Mouse (Mus musculus) T-helper 17 cell (primary cell): ENCODE measurements around the gene Mylk.

Experiments
- in situ Hi-C, 2 experiments: fragments of 300-600 bp; cut with MboI, MseI; formaldehyde crosslinking; loops; 1 replicate in 1 of 2; 2 replicates in 1 of 2; pipeline ENCODE4 v1.15.1; 2025; ENCODE audit warnings: high pct_unique_total_duplicates in 2 of 2

Gene Mylk

DNA sequence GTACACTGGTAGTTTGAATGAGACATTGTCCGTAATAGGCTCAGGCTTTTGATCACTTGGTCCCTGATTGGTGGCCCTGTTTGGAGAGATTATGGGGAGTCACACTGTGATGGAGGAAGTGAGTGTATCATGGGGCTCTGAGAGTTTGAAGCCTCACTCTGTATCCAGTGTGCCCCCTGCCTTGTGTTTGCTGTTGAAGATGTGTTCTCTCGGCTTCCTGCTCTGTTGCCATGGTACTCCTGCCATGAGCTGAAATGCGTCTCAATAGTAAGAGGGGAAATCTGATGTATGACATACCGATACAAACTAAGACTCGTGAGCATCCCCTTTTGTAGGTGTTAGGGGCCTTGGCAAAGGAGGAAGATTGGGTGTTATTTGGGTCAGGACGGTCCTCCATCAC is 99.8 kb downstream of the Mylk start:
- in situ Hi-C loops, result no loop called here

DNA sequence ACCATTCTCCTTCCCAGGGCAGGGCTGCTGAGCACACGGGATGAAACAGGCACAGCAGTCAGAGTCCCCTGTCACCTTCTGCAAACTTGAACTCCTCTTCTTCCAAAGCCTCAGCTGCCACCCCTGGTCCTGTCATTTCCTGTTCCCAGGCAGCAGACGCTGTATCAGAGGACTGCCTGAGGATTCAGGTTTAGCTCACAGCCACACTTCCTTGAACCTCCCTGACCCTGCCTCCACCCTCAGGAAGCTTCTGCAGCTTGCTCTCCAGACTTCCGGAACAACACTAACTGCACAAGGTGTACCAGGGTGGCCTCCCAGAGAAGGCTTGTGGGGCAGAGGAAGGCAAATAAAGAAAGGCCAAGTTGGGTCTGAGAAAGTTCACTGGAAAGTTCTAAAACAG is 102.6 kb downstream of the Mylk start:
- in situ Hi-C loops, result no loop called here

DNA sequence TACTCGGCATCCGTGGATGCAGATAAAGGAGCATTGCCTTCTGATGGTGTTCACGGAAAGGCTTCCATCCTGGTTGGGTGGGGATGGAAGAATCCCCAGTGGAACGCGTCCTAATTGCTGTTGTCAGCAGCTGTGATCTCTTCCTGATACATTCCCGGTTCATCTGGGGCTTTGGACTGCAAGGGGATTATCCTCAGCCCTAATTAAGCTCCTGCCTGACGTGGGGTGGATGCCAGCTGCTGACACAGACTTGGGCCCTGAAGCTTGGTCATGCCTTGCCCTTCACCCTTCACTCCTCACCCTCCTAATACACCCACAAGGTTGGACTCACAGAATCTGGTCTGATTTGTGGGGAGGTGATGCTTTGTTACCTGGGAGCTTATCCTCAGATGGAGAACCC is 109.1 kb downstream of the Mylk start:
- in situ Hi-C loops, result no loop called here

DNA sequence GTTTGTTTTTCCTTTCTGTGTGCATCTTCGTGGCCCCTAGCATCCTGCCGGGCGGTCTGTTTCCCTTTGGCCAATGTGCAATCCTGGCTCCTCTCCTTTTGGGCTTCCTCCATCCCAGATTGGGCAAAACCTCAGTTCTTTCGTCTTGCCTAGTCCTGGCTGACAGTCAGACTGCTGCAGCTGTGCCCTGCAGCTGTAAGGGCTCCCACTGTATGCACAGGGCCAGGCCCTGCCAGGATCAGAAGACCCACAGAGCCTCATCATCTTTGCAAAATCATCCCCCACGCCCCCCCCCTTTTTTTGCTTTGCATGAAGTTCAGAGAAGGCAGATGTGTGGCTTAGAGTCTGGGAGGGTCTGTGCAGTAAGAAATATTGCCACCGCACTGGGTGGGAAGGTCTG is 110.1 kb downstream of the Mylk start:
- in situ Hi-C loops, result no loop called here

DNA sequence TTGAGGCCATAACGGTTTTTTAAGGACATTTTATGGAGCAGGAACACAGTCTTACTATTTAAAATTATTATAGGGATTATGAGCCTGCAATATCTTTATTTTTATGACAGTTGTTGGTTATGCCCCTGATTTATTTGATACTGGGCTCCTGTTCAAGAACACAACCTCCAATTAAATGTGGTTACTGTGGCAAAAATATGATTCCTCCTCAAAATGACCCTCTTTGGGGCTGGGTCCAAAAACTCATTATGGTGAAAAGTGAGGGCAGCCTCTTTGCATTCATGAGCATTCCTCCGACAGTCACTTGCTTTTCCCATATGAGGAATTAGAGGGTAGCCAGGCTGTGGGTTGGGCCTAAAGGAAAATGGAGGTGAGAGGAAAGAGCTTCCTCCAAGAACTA is 110.7 kb downstream of the Mylk start:
- in situ Hi-C loops, result no loop called here

DNA sequence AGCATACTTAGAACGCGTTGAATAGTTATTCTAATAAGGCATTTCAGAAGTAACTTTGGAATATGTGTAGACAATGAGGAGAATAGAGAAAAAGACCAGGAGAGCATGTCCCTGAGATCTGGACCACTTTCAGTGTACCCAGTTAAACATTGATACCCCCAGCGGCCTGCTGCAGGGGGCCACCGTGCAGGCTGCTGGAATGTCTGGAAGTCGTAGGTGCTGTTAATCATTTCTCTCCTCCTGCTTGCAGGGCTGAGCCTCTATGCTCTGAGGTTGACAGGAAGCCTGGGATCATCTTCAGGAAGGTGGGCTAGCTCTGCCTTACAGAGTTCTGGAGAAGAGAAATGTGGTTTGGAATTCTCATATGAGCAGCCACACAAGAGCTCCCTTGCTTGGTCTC is 112.6 kb downstream of the Mylk start:
- in situ Hi-C loops, result no loop called here

DNA sequence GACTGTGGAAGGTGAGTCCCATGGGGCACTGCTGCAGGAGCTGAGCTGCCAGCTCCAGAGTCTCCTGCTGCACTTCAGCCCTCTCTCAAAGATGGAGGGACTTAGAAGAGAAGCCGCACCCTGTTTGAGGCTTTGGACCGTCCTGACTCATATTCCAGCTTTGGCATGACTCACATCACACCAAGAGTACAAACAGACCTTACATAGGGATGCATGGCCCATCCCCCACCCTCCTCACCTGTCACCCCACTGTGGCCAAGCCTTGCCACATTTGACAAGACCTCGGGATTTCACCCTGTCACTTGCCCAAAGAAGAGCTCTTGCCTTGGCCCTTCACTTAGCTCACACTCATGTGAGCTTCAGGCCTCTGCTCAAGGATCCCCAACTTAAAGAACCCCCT is 115.8 kb downstream of the Mylk start:
- in situ Hi-C loops, result no loop called here

DNA sequence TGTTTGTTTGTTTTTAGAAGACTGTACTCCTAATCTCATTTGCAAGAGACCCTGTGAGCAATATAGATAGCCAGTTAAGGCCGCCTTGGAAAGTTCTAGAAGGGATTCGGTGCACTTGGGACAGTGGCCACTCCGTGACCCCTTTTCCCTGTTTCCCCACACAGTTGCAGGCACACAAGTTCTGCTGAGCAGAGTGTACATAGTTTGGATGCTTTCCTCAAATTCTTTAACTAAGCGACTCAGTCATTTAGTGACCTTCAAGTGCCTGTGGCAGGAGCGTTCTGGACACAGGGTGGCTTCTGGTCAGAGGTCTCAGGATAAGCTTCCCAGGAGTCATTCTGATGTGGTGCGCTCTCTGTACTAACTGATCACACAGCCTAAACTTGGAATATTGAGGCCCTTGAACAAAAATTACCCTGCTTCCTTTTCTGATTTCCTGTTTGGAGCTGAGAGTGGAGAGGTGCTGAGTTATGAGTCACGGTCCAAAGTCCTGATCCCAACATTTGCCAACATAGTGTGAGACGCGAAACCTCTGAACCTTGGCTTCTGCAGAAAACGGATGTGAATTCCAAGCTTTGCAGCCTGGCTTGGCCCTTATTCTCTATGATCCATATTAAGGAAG is 116.8 kb downstream of the Mylk start:
- in situ Hi-C loops, result no loop called here

DNA sequence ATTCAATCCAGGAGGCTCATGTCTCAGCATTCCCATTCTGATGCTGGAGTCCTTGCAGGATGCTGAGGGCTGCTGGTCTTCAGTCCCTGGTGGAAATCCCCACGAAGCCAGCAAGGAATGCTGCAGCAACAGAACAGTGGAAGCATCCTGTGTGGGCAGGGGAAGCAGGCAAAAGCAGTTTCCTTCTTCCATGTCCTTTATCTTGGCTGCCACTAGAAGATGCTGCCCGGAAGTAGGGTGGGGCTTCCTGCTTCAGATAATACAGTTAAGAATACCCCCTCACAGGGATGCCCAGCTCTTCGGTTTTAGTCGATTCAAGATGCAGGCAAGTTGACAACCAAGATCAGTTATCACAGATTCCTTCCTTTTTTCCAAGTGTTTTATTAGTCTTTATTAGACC is 120.4 kb downstream of the Mylk start:
- in situ Hi-C loops, result no loop called here

DNA sequence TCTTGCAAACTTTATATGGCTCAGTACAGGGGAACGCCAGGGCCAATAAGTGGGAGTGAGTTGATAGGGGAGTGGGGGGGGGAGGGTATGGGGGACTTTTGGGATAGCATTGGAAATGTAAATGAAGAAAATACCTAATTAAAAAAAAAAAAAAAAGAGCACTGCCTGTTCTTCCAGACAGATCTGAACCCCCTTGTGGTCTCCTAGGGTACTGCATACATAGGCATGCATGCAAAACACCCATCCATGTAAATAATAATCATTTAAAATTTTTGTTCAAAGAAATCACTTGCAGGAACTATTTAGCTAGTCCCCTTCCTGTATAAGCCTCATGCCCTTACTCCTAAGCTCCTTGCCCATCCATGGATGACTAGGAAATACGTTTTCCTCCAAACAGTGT is 122.2 kb downstream of the Mylk start:
- in situ Hi-C loops, result no loop called here

DNA sequence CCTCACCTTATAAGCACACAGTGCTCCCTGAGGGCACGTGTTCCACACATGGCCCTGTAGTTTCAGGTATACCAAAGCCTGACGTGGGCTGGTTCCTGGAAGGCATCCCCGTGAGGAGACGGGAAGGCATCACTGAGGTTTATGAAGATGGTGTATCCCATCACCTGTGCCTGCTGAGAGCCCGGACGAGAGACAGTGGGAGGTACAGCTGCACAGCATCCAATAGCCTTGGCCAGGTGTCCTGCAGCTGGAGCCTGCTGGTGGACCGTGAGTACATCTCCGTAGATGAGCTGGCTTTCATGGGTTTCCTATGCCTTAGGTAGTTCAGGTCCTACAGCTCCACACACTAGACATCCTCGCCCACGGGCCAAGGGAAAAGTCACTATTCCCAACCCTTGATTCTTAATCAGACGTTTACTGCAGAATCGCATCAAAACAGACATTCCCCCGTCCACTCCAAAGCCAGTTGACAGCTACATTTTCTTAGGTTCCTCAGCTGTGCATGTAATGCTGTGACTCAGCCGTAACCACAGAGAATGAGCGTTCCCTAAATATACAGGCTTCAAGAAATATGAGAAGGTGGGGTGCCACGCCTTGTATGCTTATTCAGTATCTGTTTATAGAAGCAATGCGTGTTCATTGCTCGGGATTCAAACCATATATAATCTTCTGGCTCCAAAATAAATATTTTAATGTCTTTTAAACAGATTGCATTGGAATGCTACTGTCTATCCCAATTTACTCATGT is 135.2 kb downstream of the Mylk start:
- in situ Hi-C loops, result no loop called here

DNA sequence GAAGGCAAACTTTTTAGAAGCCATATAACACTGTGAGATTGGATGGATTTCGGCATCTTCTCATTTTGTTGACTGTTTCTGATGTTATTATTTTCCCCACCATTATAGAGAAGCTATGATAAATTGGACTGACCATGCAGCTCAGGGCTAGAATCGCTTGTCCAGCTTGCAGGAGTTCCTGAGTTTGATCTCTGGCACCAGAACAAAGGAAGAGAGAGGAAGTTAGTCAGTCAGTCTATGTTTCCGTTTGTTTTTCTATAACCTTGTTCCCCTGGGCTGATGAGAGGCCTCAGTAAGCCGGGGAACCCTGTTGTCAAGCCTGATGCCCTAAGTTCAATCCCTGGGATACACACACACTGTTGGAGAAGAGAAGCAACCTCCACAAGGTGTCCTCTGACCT is 135.8 kb downstream of the Mylk start:
- in situ Hi-C loops, result no loop called here

DNA sequence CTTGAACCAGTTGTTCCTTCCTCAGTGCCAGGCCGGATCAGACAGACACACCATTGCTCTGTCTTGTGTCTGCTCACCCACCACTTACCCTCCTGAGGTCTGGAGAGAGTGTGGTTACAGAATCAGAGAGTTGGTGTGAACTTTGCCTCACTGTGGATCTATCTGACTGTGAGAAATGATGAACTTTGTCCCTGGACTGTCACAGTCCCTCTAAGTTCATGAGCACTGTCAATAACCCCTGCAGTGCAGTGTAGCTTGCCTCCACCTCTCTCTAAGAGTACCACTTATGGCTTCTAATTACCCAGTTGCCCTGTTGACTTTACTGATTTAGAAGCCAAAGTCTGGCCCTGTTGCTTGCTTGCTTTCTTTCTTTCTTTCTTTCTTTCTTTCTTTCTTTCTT is 142.0 kb downstream of the Mylk start:
- in situ Hi-C loops, result no loop called here

DNA sequence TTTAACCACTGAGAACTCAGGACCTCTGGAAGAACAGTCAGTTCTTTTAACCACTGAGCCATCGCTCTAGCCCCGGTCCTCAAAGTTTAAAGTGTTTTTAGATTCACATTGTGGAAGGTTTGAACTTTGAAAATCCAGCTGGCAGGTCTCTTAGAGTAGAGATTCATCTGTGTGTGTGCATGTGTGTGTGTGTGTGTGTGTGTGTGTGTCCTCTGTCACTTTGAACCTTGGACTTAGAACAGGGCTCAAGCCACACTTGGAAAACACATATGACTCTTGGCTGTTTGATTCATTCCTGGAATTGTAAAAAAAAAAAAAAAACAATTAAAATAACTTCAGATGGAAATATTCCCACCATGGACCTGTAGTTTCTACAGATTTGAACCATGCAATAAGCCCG is 149.0 kb downstream of the Mylk start:
- in situ Hi-C loops, result no loop called here

DNA sequence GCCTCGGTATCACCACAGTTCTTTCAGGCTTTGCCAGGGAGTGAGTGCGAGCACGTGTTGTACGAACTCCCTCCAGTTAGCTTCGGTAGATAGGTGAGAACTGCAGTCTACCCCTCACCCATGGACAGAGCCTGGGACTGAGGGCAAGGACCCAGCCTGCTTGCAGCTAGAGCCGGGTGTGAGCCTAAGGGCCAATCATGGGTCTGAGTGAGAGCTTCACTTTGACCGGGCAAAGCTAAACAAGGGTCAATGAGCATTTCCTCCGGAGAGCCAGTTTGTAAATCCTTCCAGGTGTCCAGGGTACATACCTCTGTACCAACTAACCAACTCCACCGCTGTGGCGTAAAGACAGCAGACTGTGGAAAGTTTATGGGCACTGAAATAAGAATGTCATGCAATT is 150.9 kb downstream of the Mylk start:
- in situ Hi-C loops, result no loop called here

DNA sequence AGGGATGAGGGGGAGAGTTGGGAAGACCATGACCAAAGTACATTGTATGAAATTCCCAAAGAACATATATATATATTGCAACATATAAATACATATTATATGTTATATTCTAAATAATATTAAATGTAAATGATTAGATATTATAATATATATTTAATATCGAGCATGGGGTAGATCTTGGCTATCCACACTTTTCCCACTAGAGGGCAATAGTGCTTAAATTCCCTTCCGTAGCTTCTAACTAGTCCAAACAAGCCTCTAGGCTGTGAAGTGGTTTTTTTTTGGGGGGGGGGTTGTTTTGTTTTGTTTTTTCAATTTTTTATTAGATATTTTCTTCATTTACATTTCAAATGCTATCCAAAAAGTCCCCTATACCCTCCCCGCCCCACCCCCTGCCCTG is 152.0 kb downstream of the Mylk start:
- in situ Hi-C loops, result no loop called here

DNA sequence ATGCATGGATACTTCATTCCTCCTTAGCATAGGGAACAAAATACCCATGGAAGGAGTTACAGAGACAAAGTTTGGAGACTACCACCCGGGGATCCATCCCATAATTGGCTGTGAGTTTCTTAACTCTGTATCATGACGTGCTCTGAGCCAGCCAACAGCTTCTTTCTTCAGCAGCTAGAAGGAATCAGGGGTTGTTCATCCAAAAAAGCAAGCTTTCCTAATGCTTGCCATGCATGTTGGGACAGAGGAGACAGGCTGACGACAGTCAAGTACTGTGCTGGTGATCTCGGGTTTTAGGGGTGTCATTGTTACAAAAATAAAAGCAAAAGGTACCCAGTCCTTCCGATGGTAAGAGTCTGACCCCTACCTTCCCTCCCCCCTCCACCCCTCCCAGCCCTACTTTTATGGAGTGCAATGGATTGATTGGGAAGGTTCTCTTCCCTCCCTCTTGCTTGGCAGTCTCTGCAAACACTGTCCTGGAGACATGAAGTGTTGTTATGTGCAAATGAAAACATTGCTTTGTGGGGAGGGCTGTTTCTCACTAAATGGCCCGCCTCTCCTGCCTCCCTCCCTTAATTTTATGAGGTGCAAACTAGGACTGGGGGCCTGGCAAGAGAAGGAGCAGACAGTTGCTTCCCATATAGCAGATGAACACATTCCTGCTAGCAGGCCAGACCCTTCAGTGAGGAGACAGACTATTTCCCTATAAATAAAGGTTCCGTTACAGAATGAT is 153.2 kb downstream of the Mylk start:
- in situ Hi-C loops, result no loop called here

DNA sequence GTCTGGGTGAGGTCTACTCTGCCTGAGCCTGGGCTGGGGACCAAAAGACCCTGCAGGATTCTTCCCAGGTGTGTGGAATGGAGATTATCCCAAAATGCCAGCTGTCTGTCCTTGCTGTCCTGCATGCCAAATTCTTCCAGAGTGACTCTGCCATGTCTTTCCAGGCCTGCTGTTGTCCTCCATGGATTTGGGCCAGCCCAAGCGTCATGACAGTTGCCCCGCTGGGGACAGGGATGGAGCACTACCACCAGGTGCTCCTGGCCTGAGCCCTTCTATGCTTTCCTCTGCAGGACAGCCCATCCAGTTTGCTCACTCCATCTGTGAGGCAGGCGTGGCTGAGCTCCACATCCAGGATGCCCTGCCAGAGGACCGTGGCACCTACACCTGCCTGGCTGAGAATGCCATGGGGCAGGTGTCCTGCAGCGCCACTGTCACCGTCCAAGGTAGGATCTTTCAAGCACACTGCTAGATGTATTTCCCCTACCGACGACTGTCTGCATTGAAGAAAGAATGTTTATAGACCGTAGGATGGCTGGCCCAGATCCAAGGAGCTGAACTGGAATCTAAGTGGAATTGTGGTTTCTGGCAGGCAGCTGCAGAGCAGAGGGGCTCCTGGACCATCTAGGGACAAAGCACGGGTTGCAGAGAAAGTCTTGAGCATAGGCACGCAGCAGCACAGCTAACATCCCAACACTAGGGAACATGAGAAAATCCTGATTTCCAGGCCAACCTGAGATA is 154.2 kb downstream of the Mylk start:
- in situ Hi-C loops, result no loop called here

DNA sequence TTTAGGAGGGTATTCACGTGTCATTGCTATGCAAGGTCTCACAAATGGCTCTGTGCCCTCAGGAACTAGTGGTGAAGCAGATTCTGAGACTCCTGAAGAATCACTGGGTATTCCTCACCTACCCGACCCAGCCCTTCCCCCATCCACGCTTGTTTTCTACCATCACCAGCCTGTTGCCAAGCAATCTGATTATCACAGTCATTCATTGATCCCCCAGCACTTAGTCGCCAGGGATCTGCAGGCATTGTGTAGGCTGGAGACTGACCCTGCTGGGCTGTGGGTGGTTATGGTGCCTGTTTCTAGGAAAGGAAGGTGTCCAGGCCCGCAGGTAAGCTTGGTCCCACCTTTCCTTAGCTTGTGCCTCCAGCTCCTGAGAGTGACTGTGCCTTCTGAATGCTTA is 155.0 kb downstream of the Mylk start:
- in situ Hi-C loops, result no loop called here

DNA sequence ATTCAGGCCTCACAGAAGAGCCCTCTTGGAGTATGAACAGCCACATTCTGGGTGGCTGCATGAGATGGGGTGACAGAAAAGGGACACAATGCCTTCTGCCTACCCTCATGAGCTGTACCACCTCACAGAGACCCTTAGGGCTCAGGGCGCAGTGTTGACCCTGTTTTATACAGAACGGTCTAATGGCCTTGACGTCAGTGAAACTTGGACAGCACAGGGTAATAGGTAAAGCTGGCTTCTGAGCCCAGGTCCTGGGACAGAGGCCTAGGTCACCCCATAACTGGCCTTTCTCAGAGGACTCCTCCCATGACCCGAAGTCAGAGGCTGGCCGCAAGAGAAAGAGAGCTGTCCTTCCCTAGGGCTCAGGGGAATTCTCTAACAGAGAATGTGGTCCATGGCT is 155.5 kb downstream of the Mylk start:
- in situ Hi-C loops, result no loop called here

DNA sequence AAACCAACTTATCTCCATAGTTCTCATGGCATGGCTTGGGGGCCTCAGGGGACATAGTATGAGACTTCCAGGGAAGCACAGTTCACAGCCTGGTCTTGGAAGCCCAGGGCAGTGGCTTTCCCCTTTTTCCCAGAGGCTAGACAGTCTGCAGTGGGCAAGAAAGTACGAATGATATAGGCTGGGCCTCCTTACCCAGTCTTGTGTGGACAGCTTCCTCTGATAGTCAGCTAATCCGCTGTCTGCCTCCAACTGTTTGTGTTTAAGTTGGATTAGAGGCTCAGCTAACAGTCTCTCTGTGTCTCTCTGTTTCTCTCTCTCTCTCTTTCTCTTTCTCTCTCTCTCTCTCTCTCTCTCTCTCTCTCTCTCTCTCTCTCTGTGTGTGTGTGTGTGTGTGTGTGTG is 156.0 kb downstream of the Mylk start:
- in situ Hi-C loops, result no loop called here

DNA sequence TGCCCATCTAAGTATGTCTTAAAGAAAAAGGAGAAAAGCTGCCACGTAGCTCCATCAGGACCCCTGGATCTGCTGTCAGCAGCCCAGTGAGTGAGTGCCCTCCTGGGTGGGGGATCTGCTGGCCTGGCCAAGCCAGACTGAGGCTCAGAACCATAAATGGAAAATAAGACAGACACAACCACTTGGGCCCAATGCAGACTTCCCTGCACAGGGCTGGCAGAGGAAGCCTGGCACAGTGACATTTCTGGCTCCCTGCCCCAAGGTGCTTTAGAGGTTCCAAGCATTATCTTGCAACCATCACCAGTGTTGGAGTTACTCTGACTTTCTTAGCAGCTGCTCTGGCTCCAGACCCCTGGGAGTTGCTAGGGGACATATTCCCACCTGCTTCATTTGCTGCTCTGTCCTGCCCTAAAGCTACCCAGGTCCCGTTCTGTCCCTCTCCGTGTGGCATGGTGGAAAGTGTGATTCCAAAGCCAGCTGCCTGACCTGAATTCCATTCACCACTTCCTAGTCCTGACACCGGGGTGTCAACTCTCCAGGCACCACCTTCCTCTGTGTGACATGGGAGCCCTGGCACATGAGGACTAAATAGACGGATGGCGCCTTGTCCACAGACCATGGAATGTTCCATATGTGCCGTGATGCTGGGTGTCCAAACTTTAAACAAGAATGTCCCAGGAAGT is 156.7 kb downstream of the Mylk start:
- in situ Hi-C loops, result no loop called here
